Mouse (Mus musculus): Measurements from ENCODE around the gene Ubxn10.

Ubxn10 gene

DNA sequence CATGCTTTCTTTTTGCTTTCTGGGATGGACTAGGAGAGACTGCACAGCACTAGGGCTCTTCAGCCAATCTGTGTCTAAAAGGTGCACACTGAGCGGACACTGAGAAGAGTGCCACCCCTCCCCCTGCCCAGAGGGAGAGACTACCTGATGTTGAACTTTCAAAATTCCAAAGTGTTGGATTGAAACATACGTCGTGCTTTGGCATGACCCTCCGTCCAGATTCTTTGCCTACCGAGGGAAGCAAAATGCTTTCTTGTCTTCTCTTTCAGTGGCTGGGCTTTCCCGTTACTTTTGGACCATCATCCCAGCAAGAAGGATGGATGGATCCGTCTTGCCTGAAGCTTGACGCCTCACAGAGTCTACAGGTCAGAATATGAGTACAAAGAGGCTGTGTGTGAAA lies 35.9 kb downstream of the Ubxn10 start:
- no peak for DNase-seq (ENCODE audit: low spot score)

DNA sequence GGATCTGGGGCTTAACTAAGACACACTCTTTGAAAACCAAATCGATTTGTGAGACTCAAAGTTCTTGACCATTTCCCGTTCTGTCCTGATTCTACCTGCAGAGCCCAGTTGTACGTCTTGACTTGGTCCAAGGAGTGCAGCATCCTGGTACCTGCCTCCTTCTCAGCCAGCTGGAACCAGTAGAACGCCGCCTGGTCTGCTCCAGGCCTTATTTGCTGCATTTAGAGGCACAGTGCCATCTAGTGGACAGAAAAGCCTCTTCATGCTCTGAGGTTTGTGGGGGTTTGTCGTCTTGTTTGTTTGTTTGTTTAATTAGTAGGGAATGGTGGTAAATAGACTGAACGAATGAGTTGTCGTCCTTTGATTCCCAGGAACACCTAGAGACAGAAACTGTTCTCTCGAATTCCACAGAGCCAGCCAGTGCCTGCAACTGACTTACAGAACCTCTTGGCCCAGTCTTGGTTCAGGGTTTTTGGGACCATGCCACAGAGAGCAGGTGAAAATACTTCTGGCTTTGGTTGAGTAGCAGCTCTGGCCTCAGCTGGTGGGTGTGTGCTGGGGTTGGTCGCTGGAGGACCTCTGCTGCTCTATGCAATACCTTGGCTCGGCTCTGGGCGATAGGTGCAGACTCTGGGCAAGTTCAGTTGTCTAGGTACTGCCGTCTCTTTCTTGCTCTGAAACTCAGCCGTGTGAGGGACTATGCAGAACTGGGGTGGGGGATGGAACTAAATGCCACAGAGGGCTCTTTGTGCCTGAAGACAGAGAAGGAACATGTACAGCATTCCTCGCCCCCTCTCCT lies 36.6 kb downstream of the Ubxn10 start:
- peak; percentile 80 for DNase-seq (ENCODE audit: low spot score)

DNA sequence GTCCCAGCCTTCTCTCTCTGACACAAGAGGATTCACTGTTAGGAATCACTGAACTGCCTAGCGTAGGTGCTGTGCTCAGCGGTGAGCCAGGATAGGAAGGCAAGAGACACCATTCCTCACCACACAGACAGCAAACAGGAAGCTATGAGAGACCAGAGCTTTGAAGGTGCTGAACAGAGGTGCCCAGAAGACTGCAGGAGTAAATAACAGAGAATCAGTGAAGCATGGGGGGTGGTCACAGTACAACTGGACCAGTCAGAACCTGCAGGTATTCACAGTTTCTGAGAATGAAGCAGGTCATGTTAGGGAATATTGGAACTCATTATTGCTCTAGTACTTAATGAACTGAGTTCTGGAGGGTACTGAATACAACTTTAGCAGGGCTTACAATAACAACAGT lies 38.7 kb downstream of the Ubxn10 start:
- no peak for DNase-seq (ENCODE audit: low spot score)

DNA sequence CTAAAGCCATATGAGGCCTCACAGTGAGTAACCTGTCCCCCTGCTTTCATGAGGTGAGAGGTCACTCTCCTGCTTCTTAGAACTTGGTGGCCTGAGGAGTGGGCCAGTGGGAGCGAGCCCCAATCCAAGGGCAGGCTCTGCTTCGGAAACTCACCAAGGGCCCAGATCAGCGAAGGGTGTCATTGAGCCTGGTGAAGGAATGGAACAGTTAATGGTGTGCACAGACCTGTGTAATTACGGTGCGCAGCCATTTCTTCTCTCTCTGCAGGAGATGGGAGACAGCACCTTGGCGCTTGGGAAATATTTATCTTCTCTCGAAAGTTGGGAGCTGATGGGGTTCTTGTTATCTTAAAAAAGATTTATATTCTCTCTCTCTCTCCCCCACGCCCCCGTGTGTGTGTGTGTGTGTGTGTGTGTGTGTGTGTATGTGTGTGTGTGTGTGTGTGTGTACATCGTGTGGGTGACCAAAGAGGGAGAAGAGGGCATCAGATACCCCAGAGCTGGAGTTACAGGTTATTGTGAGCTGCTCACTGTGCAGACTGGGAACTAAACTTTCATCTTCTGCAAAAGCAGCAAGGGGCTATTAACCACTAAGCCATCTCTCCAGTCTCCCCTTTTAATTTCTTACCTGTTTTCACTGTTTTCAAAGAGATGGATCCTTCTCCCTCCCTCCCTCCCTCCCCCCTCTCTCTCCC lies 39.7 kb downstream of the Ubxn10 start:
- DNase-seq (ENCODE audit: low spot score) = no peak

GRCm38 (mm10) chr4:138696720-138697119 lies 40.2 kb downstream of the Ubxn10 start:
- DNase-seq (ENCODE audit: low spot score) = no peak

DNA sequence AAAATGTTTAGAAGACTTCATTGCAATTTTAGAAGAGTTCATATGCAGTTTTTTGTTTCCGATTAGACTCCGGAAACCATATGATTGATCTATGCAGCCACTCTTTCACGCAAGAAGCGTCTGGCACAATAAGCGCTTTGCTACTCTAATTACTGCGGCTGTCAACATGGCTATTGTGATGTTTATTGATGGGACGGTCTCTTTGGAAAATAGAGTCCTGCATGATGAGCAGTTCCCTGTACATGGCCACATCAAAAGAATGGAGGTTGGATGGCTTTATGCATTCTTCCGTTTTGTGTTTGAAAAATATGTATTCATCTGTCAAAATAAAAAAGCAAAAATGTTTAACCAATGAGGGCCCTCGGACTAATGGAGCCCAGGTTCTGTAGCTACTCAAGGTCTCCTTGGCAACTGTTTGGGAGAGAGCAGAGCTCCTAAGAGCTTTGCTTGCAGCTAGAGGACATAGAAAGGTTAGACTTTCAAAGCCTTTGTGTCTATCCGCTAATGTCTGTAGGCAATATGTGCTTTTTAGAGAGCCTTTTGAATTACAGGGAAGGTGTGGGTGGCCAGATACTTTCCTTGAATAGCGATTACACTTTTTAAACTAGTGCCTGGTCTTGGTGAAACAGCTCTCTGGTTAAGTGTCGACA lies 43.8 kb downstream of the Ubxn10 start:
- no peak for DNase-seq (ENCODE audit: low spot score)

GRCm38 (mm10) chr4:138691443-138692181 lies 45.4 kb downstream of the Ubxn10 start:
- DNase-seq (ENCODE audit: low spot score) = peak; percentile 39

DNA sequence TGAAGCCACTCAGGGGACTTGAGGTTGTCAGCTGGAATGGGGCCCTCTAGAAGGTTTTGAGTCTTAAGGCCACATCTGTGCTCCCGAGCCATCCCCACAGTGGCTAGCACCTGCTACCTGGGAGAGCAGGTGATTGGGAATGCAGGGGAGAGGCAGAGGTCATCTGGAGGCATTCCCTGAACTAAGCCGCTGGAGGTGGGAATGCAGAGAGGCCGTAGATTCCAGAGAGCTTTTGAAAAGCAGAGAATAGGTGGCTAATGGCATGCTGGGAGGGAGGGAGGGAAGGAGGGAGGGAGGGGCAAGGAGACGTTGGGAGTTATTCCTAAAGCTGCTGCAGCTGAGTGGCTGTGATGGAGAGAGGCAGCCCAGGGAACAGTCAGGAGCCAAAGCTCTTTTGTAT lies 46.4 kb downstream of the Ubxn10 start:
- no peak for DNase-seq (ENCODE audit: low spot score)

DNA sequence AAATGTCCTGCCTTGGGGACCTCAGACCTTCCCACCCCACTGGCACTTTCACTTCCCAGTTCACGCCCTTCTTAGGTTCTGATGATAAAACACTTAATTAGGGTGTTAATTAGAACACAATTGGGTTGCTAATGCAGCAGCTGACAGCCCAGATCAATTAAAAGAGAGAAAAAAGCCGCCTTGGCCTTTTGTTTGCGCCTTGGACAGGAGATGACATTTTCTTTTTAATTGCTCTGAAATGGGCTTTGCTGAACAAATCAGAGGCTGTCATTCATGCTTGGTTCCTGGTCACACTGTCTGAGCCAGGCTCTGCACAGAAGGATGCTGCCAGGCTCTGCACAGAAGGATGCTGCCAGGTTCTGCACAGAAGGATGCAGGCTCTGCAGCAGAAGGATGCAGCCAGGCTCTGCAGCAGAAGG lies 47.9 kb downstream of the Ubxn10 start:
- DNase-seq (ENCODE audit: low spot score) = no peak

DNA sequence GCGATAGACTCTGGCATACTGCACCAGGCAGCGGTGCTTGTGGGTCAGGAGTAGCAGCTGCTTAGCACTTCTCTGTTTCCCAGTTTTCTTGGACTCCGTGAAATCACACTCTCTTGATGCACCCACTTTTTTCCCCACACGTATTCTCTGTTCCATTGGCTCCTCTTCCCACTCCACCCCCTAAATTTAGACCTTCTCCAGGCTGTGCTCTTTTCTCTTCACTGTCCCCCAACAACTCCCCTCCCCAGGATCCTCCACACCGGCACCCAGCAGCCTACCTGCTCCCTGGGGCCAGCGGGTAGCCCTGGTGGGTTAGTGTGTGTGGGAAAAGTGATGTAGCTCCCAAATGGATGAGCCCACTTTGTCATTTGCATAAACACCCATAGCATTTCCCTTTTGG lies 51.2 kb downstream of the Ubxn10 start:
- no peak for DNase-seq (ENCODE audit: low spot score)

- DNase-seq (ENCODE audit: low spot score) = no peak
Observed at GRCm38 (mm10) chr4:138682760-138683159, 54.2 kb downstream of the Ubxn10 start.

- no peak for DNase-seq (ENCODE audit: low spot score)
Observed at GRCm38 (mm10) chr4:138680124-138680523, 56.8 kb downstream of the Ubxn10 start.

DNA sequence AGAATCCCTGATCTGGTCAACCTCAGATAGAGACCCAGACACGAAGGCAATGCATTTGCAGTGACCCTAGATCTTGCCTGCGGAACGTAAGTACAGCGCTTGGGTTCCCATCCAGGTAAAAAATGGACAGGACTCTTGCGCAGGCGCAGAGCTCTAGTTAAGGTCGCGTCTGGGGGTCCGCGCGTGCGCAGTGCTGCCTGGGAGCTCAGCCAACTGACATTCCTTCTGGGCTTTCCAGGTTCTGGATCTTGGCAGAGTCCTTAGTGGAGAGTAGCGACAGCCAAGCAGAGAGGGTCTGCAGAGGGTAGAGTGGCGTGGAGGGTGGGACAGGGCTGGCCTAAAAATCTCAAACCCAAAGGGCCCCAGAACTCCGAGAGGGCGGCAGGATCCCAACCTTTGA lies 59.4 kb downstream of the Ubxn10 start:
- DNase-seq (ENCODE audit: low spot score) = peak; percentile 66

DNA sequence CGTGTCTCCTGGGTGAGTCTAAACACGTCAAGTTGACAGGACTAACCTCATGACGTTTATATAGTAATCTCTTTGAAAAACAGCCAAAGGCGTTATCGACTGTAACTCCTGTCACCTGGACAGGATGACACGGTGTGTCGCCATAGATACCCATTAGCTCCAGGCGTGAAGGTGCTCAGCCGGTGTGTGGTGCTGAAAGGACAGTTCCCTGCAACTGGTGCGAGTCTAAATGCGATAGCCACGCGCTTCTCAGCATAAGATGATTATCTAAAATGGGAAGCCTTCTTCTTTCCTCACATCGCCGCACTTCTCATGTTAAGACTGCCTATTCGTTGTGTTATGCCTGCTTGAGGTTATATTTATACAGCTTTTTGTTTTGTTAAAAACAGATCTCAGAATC lies 60.5 kb downstream of the Ubxn10 start:
- DNase-seq (ENCODE audit: low spot score) = no peak

DNA sequence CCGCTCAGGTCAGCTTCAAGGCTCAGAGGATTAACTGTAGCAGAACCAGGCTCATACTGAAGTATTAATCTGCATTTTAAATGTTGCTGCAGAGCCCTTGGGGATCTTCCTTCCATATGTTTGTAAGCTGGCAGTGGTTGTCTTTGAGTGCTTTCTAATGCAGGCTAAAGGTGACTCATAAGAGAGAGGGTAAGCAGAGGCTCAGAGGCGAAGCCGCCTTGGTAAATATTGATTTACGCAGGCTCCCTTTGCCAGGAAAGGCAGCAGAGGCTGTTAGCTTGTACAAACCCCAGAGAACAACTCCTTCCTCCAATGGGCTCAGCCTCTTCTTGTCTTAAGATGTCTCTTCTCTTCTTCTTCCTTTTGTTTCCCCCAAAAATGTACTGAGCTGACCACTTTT lies 64.8 kb downstream of the Ubxn10 start:
- no peak for DNase-seq (ENCODE audit: low spot score)

- no peak for DNase-seq (ENCODE audit: low spot score)
Observed at GRCm38 (mm10) chr4:138670093-138670889, 66.7 kb downstream of the Ubxn10 start.

GRCm38 (mm10) chr4:138666521-138666920 lies 70.4 kb downstream of the Ubxn10 start:
- no peak for DNase-seq (ENCODE audit: low spot score)

- no peak for DNase-seq (ENCODE audit: low spot score)
Observed at GRCm38 (mm10) chr4:138659936-138660602, 76.9 kb downstream of the Ubxn10 start.

Measured in layer of hippocampus, adult 11-12 months (tissue).